Mouse (Mus musculus) adrenal gland, postnatal 4 days (tissue): ENCODE measurements around the gene Cyp11a1. TPM values are rescaled to one million over a fixed set of nuclear protein-coding genes. Genes with fewer than 3 reads are reported as not detected.
A peak's percentile ranks its signal among the peaks of the same experiment; 100 is the strongest.

ENCODE experiments used
- DNase-seq, 2 experiments: peaks; one replicate each; pipeline ENCODE4 v3.0.0; 2021 to 2022; ENCODE audit warnings: low spot score in 2 of 2, mixed read lengths in 2 of 2
- total RNA-seq, 2 experiments: library from RNA; stranded (reverse); gene quantifications; 2 replicates each; pipeline ENCODE4 v1.2.3; 2021

Gene Cyp11a1
- total RNA-seq, 2 experiments from 2014 or later: 2,307 to 2,341 TPM

- peak; percentile 44 to 46 for DNase-seq
Observed at GRCm38 (mm10) chr9:58038500-58039168, 32.4 kb downstream of the Cyp11a1 start.

DNA sequence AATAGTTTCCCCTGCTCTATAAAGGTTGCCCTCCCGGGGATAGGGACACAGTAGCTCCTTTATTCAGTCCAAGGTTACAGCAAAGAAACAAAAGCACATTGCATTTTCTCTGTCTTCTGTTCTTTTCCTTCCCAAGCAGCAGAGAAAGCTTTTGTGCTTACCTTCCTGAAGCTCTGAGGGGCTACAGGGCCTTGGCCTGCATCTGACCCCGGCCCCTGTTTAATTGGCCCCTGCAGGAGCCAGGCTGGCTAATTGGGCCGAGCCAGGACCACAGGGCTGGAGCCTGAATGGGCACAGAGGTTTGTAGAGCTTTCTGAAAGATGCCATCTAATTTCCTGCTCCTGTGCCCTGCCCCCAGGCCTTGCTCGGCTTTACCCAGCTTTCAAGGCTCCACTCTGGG lies 34.8 kb downstream of the Cyp11a1 start:
- DNase-seq: no peak

DNA sequence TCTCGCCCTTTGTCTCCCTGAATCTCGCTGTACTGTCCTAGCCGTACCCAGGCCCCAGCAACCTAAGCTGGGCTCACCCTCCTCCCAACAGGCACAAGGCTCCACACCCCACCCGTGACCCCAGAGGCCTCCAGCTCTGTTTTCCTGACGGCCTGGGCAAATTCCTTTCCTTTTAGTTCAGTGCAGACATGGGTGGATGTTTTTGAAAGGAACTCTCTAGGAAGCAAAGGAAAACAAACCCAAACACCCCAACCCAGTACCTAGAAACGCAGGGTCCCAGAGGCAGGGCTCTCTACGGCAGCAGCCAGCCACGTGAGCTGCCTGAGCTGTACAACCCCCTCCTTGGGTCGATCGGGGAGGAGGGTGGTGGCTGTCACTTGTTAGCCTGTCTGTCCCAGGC lies 36.2 kb downstream of the Cyp11a1 start:
- DNase-seq: no peak

GRCm38 (mm10) chr9:58043496-58044017 lies 37.3 kb downstream of the Cyp11a1 start:
- no peak for DNase-seq

DNA sequence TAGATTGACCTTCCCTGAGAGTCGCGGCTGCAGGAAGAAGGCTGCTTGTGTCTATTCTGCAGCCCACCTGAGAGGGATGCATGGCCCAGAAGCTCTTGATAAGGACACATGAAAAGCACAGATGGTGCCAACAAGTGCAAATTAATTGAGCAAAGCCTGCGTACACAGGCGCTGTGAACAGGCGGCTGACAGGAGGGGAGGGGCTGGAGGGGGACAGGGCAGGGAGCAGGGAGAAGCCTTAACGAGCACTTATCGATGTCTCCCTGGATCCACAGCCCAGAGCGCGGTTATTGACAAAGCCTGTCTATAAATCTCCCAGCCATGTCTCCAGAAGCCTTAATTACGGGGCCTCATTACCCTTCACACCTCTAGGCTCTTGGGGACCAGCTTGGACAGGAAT lies 38.6 kb downstream of the Cyp11a1 start:
- DNase-seq: no peak

GRCm38 (mm10) chr9:58045646-58046045 lies 39.4 kb downstream of the Cyp11a1 start:
- no peak for DNase-seq

DNA sequence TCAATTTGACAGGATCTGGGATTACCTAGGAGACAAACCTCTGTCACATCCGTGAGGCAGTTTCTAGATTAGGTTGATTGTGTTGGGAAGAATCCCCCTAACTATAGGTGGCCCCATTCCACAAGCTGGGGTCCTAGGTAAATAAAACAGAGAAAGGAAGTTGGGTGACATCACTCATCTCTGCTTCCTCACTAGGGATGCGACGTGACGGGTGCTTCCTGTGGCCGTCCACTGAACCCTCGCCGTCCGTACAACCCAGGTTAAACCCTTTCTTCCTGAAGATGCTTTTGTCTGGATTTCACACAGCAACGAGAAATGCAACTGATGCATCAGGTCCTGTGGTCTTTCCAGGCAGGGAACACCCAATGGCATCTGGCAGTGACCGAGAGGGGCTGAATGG lies 40.9 kb downstream of the Cyp11a1 start:
- no peak for DNase-seq

DNA sequence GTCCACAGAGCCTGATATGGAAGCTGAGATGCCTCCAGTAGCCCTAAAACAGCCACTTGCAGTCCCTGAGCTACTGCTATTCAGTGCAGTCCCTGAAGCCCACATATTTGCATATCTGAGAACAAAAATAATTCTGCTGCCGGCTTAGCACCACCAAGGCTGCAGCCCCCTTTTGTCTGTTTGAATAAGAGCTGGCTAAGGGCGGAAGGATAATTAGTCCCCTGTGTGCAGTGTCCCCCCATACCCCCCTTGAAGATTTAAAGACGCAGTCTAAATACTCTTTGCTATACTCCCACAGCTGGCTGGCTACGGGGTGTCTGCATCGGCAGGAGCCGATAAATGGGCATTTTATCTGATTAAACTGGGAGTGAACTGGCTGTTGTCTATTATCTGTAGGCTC lies 42.4 kb downstream of the Cyp11a1 start:
- no peak for DNase-seq

- DNase-seq: no peak
Observed at GRCm38 (mm10) chr9:58049186-58049585, 43.0 kb downstream of the Cyp11a1 start.

GRCm38 (mm10) chr9:58049861-58050260 lies 43.6 kb downstream of the Cyp11a1 start:
- DNase-seq: no peak

- no peak for DNase-seq
Observed at GRCm38 (mm10) chr9:58051937-58052336, 45.7 kb downstream of the Cyp11a1 start.

DNA sequence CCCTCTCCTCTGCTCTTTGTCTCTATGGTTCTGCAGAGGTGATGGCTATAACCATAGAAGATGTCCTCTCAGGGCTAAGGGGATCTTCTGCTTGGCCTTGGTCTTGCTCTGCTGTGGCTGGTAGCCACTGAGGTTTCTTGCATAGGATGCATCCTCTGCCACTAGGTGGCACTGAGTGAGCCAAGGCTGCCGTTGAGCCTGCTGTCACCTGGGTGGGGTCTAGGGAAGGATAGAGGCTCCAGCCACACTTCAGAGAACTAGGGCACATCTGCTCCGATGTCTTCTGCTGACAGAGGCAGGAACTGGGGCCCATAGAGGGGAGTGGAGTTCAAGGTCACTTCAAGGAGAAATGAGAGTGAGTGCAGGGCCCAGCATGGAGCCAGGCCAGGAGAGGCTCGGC lies 46.9 kb downstream of the Cyp11a1 start:
- DNase-seq: no peak

DNA sequence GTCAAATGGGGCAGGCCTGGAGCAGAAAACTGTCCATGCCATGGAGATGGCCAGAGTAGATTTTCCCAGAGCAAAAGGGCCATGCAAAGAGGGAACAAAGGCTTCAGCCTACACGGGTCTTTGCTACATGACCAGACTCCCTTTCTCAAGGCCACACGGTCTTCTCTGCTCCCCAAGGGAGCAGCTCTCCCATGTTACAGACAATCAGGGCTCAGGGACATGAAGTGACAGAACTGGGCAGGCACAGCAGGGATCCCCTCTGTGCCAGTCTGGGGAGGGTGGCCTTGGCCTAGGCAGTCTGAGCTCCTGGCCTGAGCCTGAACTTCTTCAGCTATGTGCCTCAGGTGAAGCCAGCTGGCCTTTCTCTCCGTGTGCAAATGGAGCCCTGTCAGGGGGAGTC lies 47.3 kb downstream of the Cyp11a1 start:
- no peak for DNase-seq

DNA sequence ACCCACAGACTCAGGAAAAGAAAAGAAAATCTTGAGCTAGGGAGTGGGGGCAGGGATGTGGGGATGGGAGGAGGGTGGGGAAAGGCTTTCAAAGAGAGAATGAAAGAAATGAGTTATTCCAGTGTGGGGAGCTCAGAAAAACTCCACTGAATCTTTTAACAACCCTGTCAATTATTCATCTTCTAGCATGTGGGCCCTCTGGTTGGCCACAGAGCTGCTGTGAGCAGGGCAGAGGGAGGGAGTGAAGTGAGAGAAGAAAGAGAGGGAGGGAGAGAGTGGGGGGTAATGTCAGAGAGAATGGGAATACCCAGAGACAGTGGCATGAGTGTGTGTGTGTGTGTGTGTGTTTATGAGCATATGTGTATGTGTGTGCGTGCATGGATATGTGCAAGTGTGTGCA lies 47.8 kb downstream of the Cyp11a1 start:
- no peak for DNase-seq

GRCm38 (mm10) chr9:58055666-58056065 lies 49.5 kb downstream of the Cyp11a1 start:
- DNase-seq: no peak

DNA sequence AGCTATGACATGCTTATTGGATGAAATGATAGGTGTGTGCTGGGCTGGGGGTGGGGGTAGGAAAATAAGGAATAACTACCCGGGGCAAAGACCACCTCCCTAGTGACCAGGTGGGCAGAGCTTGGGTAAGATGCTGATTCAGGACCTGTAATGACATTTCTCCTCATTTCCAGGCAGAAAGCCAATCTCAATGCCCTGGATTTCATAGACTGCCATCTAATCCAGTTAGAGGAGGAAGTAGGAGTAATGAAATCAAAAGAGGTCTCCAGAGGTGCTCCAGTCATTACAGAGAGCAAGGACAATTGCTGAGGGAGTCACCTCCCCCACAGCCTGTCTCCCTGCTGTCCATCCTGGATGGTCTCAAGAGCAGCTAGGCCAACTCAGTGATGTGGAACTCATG lies 53.7 kb downstream of the Cyp11a1 start:
- DNase-seq: no peak

DNA sequence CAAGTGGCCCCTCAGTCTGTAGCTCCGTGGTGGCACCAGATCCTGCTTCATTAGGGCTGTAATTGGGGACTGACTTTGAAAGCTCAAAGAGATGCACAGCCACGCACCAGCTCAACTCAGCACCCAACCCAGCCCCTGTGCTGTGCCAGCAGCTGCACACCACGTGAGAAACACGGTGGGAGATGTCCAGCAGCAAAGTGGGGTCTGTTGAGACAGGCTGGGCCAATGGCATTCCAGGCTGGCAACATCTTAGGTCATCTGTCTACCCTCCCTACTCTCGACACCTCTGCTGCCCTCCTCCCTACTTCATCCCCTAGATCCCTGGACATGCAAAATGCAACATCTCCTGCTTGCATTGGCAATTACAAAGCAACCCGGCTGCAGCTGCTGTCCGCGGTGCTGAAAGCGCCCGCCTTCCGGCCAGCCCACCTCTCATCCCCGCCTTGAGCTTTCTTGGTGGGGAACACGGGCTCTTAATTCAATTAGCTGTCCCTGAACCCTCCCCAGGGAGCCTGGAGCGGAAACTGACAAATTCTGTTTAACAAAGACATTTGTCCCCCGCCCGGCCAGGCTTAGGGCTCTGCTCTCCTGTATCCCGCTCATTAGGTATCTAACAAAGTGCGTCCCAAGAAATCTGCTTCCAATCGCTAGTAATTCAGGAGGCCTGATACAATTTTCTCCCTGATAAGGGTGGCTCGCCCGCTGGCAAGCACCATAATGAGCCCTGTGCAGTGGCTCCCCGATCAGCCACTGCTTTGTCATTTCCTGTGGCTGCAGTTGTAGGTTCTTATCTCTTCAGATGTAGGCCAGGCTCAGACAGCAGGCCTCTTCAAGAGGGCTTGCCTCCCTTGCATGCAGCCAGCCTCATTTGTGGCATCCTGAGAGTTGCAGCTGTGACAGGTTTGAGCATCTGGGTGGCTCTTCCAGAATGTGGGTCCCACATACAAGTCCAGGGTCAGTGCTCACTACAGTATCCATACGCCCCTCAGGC lies 54.8 kb downstream of the Cyp11a1 start:
- peak in 1 of 2 experiments; percentile 37 for DNase-seq

- no peak for DNase-seq
Observed at GRCm38 (mm10) chr9:58063531-58063930, 57.3 kb downstream of the Cyp11a1 start, which contains the start of gene Stra6. Stra6 (plus strand) TSS chr9:58063788.

DNA sequence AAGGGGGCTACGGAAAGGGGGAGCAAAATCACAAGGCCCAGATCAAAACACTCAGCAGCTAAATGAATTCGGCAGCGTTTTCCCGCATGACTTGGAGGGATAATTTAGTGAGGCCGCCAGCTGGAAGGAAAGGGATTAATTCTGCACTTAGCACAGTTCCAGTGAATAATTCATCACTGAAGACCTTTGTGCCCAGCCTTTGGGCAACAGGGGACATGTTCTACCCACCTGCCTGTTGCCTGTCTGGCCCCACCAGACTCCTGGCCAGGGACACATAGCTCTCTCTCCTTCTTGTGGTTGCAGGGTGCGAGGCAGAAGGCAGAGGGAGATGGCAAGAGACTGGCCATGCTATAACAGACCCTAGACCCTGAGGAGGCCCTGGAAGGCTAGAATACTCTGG lies 59.3 kb downstream of the Cyp11a1 start:
- DNase-seq: no peak

DNA sequence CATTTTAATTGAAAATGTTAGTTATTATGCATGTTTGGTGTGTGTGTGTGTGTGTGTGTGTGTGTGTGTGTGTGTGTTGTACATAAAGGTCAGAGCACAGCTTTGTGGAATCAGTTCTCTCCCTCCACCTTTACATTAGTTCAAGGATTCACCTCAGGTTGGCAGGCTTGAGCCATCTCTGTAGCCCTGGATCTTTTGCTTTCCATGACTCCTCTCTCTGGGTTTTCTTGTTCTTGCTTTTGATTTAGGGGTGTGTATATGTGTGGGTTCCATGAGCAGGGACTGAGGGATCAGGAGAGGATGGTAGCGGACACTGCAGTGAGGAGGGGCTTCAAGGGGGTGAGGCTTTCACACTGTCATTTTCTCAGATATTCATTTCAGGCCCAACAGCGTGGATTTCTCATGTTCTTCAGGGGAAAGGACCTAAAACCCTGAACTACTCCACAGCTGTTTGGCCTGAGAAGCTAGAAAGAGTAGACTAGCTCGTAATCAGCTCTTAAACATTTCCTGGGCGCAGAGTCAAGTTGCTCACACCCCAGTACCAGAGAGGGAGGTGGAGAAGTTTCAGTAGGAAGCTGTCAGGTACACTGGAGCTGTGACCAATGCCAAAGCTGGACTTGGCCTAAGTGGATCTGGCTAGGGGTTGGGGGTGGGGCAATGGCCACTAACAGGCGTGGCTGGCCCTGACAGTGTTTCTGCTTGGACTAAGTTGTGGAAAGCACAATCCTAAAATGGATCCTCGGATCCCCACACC lies 59.9 kb downstream of the Cyp11a1 start:
- no peak for DNase-seq

- no peak for DNase-seq
Observed at GRCm38 (mm10) chr9:58066731-58067095, 60.5 kb downstream of the Cyp11a1 start.
